Mouse (Mus musculus) liver, embryonic 12.5 days (tissue): ENCODE results near the gene Sgk2. TPM values are rescaled to one million over a fixed set of nuclear protein-coding genes. Genes with fewer than 3 reads are reported as not detected.

ENCODE experiments used
- ATAC-seq: fragments of 200-750 bp; cut with Nextera tagmentation; 2 replicates; pipeline ENCODE4 v1.8.0; 2017; ENCODE audit warnings: moderate number of reproducible peaks, mild to moderate bottlenecking, moderate library complexity
- H3K27ac ChIP-seq: fragments of 300-500 bp; sonication (generic); 2 replicates; pipeline ENCODE4 v1.5.1; 2016; ENCODE audit warnings: mild to moderate bottlenecking
- H3K27me3 ChIP-seq: fragments of 300-500 bp; sonication (generic); replicated peaks from 2 replicates; pipeline ENCODE4 v1.6.1; 2016; ENCODE audit warnings: mild to moderate bottlenecking, moderate library complexity
- H3K36me3 ChIP-seq: fragments of 300-500 bp; sonication (generic); 2 replicates; pipeline ENCODE4 v1.6.1; 2016; ENCODE audit warnings: mild to moderate bottlenecking, moderate library complexity
- H3K4me1 ChIP-seq: fragments of 300-500 bp; sonication (generic); 2 replicates; pipeline ENCODE4 v1.6.1; 2016
- H3K4me2 ChIP-seq: fragments of 300-500 bp; sonication (generic); 2 replicates; pipeline ENCODE4 v1.6.1; 2016; ENCODE audit warnings: mild to moderate bottlenecking, moderate library complexity
- H3K4me3 ChIP-seq: fragments of 300-500 bp; sonication (generic); 2 replicates; pipeline ENCODE4 v1.5.1; 2016; ENCODE audit warnings: mild to moderate bottlenecking, moderate library complexity
- H3K9ac ChIP-seq: fragments of 300-500 bp; sonication (generic); 2 replicates; pipeline ENCODE4 v1.6.1; 2016; ENCODE audit warnings: mild to moderate bottlenecking, moderate library complexity
- H3K9me3 ChIP-seq: fragments of 300-500 bp; sonication (generic); replicated peaks from 2 replicates; pipeline ENCODE4 v1.6.1; 2016; ENCODE audit warnings: mild to moderate bottlenecking, moderate library complexity
- WGBS: fragments of 180-500 bp; shearing (Covaris S2); methylation state at CpG from one replicate; pipeline ENCODE4 v1.1.7; 2016; ENCODE audit not compliant: insufficient replicate concordance; 5-methylcytosine and 5-hydroxymethylcytosine counted together
- polyA plus RNA-seq: library from polyadenylated mRNA; unstranded; fragments of >200 nt; fragmentation: Nextera tagmentation; extraction: Ambion mirVana; gene quantifications from 2 replicates; pipeline ENCODE4 v1.2.1, GENCODE M21; 2016

Sgk2 gene
- polyA plus RNA-seq, 1 experiment from 2014 or later, result 3.0 TPM

DNA sequence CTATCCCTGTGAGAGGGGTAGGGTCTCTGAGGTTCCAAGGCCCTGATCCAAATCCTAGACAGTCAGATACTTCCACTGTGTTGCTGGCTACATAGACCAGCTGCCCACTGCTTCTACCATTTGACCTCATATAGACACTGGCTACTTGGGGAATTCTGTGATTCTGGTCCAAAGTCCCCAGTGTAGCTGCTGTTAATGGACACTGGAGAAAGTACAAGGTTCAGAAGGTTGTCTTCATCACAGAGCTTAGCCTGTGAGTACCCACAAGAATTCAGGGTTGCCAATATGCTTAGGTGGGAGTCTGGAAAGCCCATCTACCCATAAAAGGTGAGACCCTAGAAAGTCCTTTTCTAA, 4.9 kb downstream of the Sgk2 start:
- Histone ChIP-seq H3K9me3 (no peaks in the 10 kb centered on the region), H3K4me3 (no peak overlapping the region), H3K4me2 (no peak overlapping the region), H3K27ac (no peak overlapping the region), H3K9ac (no peak overlapping the region), H3K27me3 (peaks cover 21% of the 10 kb centered on the region), H3K4me1 (peaks cover 8% of the 10 kb centered on the region), H3K36me3 (no peaks in the 10 kb centered on the region)
- ATAC-seq, result no peak

DNA sequence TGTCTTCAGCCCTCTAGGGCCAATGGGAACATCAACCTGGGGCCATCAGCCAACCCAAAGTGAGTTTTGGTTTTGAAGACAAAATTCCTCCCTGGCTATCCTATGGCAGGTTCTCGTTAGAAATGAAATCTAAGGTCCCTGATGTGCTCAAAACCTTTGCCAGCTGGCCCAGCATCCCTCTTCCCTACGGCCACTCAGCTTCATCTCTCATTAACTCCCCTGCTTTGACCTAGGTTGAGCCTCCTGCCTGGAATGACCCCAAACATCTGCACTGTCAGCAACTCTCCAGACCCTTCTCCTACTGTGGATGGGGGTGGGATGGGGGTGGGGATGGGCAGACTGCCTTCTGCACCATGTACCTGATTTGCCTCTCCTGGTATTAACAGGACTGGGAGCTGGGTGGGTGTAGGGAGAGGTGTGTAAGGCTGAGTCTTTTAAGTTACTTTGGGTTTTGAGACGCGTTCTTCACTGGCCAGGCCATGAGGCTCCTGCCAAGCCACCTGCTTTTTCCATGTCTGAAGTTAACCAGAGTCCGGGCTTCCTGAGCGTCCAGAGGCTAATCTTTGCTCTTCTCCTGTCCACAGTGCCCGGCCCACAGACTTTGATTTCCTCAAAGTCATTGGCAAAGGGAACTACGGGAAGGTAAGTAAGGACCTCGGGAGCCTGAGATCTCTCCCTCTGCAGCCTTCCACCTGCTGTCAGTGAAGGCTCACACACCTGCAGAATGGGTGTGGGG, 6.9 kb downstream of the Sgk2 start:
- Histone ChIP-seq H3K36me3 (0 out of 2 replicates have a peak, but pooled peaks cover under 1% of the 10 kb centered on the region), H3K4me2 (no peak overlapping the region), H3K27ac (no peak overlapping the region), H3K27me3 (peaks cover 17% of the 10 kb centered on the region), H3K4me1 (peaks cover 14% of the 10 kb centered on the region), H3K9me3 (no peaks in the 10 kb centered on the region), H3K4me3 (no peak overlapping the region), H3K9ac (no peak overlapping the region)
- WGBS, result 49% methylated on average over 9 of the region's 9 CpGs
- no peak for ATAC-seq

- no peak overlapping the region for H3K27ac ChIP-seq
- H3K36me3 ChIP-seq, result 0 out of 2 replicates have a peak, but pooled peaks cover 2% of the 10 kb centered on the region
- H3K4me3 ChIP-seq, result no peak overlapping the region
- H3K9ac ChIP-seq, result no peak overlapping the region
- peak; percentile 67 for ATAC-seq
- H3K9me3 ChIP-seq, result no peaks in the 10 kb centered on the region
- H3K4me2 ChIP-seq, result peak overlapping the region; percentile 38
- peaks cover 11% of the 10 kb centered on the region; the same call in 1 of the 2 replicates for H3K27me3 ChIP-seq
- 20% methylated on average over 18 of the region's 18 CpGs for WGBS
- H3K4me1 ChIP-seq, result peaks cover 15% of the 10 kb centered on the region
These were observed 11.5 kb downstream of the Sgk2 start for GRCm38 (mm10) chr2:162998528-162999230.

GRCm38 (mm10) chr2:162999744-163000143, 12.6 kb downstream of the Sgk2 start:
- no peak for ATAC-seq
- Histone ChIP-seq H3K27me3 (no peaks in the 10 kb centered on the region), H3K9me3 (no peaks in the 10 kb centered on the region), H3K4me2 (no peak overlapping the region), H3K27ac (no peak overlapping the region), H3K36me3 (0 out of 2 replicates have a peak, but pooled peaks cover 2% of the 10 kb centered on the region), H3K4me1 (peaks cover 15% of the 10 kb centered on the region), H3K4me3 (no peak overlapping the region), H3K9ac (no peak overlapping the region)
- WGBS, result 24% methylated on average over 3 of the region's 3 CpGs

- Histone ChIP-seq H3K4me1 (peaks cover 15% of the 10 kb centered on the region), H3K36me3 (0 out of 2 replicates have a peak, but pooled peaks cover 2% of the 10 kb centered on the region), H3K9me3 (no peaks in the 10 kb centered on the region), H3K27me3 (no peaks in the 10 kb centered on the region), H3K4me3 (no peak overlapping the region), H3K4me2 (no peak overlapping the region), H3K9ac (no peak overlapping the region), H3K27ac (no peak overlapping the region)
- ATAC-seq, result no peak
- WGBS, result 89% methylated on average over 1 of the region's 1 CpGs
These were observed 13.9 kb downstream of the Sgk2 start for GRCm38 (mm10) chr2:163001071-163001470.

DNA sequence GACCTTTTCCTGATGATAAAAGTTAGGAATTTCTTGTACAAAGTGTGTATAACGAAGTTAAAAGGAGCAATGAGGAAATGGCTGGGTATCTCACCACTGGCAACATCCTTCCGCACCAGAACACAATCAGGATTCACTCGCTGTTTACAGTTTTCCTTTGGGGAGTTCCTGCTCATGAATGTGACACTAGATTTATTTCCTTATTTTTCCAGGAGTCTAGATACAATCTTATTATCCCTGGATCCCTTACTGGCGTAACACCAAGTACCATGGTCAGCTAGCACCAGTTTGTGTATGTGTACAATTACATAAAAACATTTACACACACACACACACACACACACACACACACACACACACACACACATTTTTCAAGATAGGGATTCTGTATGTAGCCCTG, 20.2 kb downstream of the Sgk2 start:
- no peaks in the 10 kb centered on the region for H3K9me3 ChIP-seq
- H3K4me2 ChIP-seq, result no peak overlapping the region
- ATAC-seq, result no peak
- H3K9ac ChIP-seq, result no peak overlapping the region
- WGBS, result 45% methylated on average over 4 of the region's 4 CpGs
- no peak overlapping the region for H3K4me3 ChIP-seq
- H3K27me3 ChIP-seq, result no peaks in the 10 kb centered on the region
- no peaks in the 10 kb centered on the region for H3K36me3 ChIP-seq
- no peaks in the 10 kb centered on the region for H3K4me1 ChIP-seq
- no peak overlapping the region for H3K27ac ChIP-seq

GRCm38 (mm10) chr2:163016916-163017743, 30.0 kb downstream of the Sgk2 start, which contains the start of gene Ift52:
TSS of gene Ift52 (plus strand) at chr2:163017354.
- Histone ChIP-seq H3K27me3 (no peaks in the 10 kb centered on the region; the same call in 1 of the 2 replicates), H3K4me1 (peaks cover 13% of the 10 kb centered on the region), H3K4me3 (peak within 1 kb of the TSS; percentile 88), H3K9ac (peak within 1 kb of the TSS; percentile 81), H3K9me3 (no peaks in the 10 kb centered on the region), H3K4me2 (peak within 1 kb of the TSS; percentile 68), H3K27ac (peak within 1 kb of the TSS; percentile 66), H3K36me3 (no peaks in the 10 kb centered on the region)
- ATAC-seq, result peak; percentile 96
- 1% methylated on average over 57 of the region's 57 CpGs for WGBS

- no peaks in the 10 kb centered on the region for H3K4me1 ChIP-seq
- no peak overlapping the region for H3K4me3 ChIP-seq
- ATAC-seq, result no peak
- peaks cover 92% of the 10 kb centered on the region for H3K36me3 ChIP-seq
- no peak overlapping the region for H3K27ac ChIP-seq
- no peaks in the 10 kb centered on the region for H3K27me3 ChIP-seq
- WGBS, result 81% methylated on average over 5 of the region's 5 CpGs
- H3K9me3 ChIP-seq, result no peaks in the 10 kb centered on the region
- no peak overlapping the region for H3K9ac ChIP-seq
- H3K4me2 ChIP-seq, result no peak overlapping the region
These were observed 44.2 kb downstream of the Sgk2 start for GRCm38 (mm10) chr2:163031289-163031688.

GRCm38 (mm10) chr2:163031757-163032156, 44.6 kb downstream of the Sgk2 start:
- H3K9me3 ChIP-seq, result no peaks in the 10 kb centered on the region
- no peaks in the 10 kb centered on the region for H3K27me3 ChIP-seq
- H3K27ac ChIP-seq, result no peak overlapping the region
- ATAC-seq, result no peak
- no peak overlapping the region for H3K4me2 ChIP-seq
- no peak overlapping the region for H3K4me3 ChIP-seq
- H3K36me3 ChIP-seq, result peaks cover 92% of the 10 kb centered on the region
- no peak overlapping the region for H3K9ac ChIP-seq
- 59% methylated on average over 2 of the region's 2 CpGs for WGBS
- no peaks in the 10 kb centered on the region for H3K4me1 ChIP-seq

- H3K27me3 ChIP-seq, result no peaks in the 10 kb centered on the region
- H3K9ac ChIP-seq, result no peak overlapping the region
- H3K4me1 ChIP-seq, result no peaks in the 10 kb centered on the region
- no peak overlapping the region for H3K4me2 ChIP-seq
- no peak for ATAC-seq
- peaks cover 90% of the 10 kb centered on the region for H3K36me3 ChIP-seq
- H3K9me3 ChIP-seq, result no peaks in the 10 kb centered on the region
- H3K4me3 ChIP-seq, result no peak overlapping the region
- H3K27ac ChIP-seq, result no peak overlapping the region
- whole genome bisulfite sequencing, result 35% methylated on average over 4 of the region's 4 CpGs
These were observed 45.5 kb downstream of the Sgk2 start for GRCm38 (mm10) chr2:163032622-163033021.

GRCm38 (mm10) chr2:163039940-163040339, 52.8 kb downstream of the Sgk2 start:
- Histone ChIP-seq H3K4me2 (no peak overlapping the region), H3K9ac (no peak overlapping the region), H3K4me1 (no peaks in the 10 kb centered on the region; the same call in 1 of the 2 replicates), H3K27ac (no peak overlapping the region), H3K36me3 (peaks cover 90% of the 10 kb centered on the region), H3K4me3 (no peak overlapping the region), H3K27me3 (no peaks in the 10 kb centered on the region), H3K9me3 (no peaks in the 10 kb centered on the region)
- 0 out of 2 replicates have a peak, but pooled peaks have one; percentile 42 for ATAC-seq
- 57% methylated on average over 7 of the region's 7 CpGs for WGBS

- ATAC-seq, result peak; percentile 67
- H3K9ac ChIP-seq, result no peak overlapping the region
These were observed 61.0 kb downstream of the Sgk2 start for GRCm38 (mm10) chr2:163048125-163048524.

More at GRCm38 (mm10) chr2:163048125-163048524, 61.0 kb downstream of the Sgk2 start:
- WGBS, result 3% methylated on average over 10 of the region's 10 CpGs
- Histone ChIP-seq H3K36me3 (peaks cover 46% of the 10 kb centered on the region), H3K4me2 (peak overlapping the region; percentile 50), H3K27me3 (no peaks in the 10 kb centered on the region), H3K4me3 (no peak overlapping the region), H3K4me1 (0 out of 2 replicates have a peak, but pooled peaks cover 2% of the 10 kb centered on the region), H3K9me3 (no peaks in the 10 kb centered on the region), H3K27ac (no peak overlapping the region)
